Mouse (Mus musculus) CH12.LX (cell line): ENCODE measurements around the gene Abcd2. TPM values are rescaled to one million over a fixed set of nuclear protein-coding genes. Genes with fewer than 3 reads are reported as not detected.

Experiments used
- DNase-seq: peaks from one replicate; pipeline ENCODE4 v3.0.0-alpha.2; 2013; ENCODE audit errors: extremely low read depth
- H3K27ac ChIP-seq: 2 replicates; pipeline ENCODE4 v1.5.1; 2012; ENCODE audit warnings: low read depth, mild to moderate bottlenecking, control low read depth, moderate library complexity; ENCODE audit not compliant: insufficient read depth
- H3K27me3 ChIP-seq: replicated peaks from 2 replicates; pipeline ENCODE3; 2012; ENCODE audit warnings: inconsistent platforms
- H3K36me3 ChIP-seq, 2 experiments: replicated peaks in 1 of 2; 2 replicates each; pipeline versions ENCODE3 to v1.6.1; 2012; ENCODE audit warnings: inconsistent platforms in 1 of 2, low read length in 1 of 2, mild to moderate bottlenecking in 1 of 2, mixed read lengths in 1 of 2, moderate library complexity in 1 of 2; ENCODE audit not compliant: control insufficient read depth in 1 of 2, insufficient read depth in 1 of 2
- H3K4me1 ChIP-seq, 2 experiments: 2 replicates each; pipeline ENCODE4 v1.6.1; 2012; ENCODE audit warnings: inconsistent platforms in 1 of 2, moderate library complexity in 1 of 2; ENCODE audit not compliant: insufficient read depth in 2 of 2, control insufficient read depth in 1 of 2
- H3K4me2 ChIP-seq: 2 replicates; pipeline ENCODE4 v1.6.1; 2012; ENCODE audit warnings: low read depth, mild to moderate bottlenecking, control low read depth; ENCODE audit not compliant: poor library complexity, insufficient read depth, severe bottlenecking
- H3K4me3 ChIP-seq, 3 experiments: fragments of 150-350 bp in 1 of 3; sonication (generic) in 1 of 3; replicated peaks in 1 of 3; 2 replicates each; pipeline versions ENCODE3 to v1.5.1; 2011 to 2012; ENCODE audit warnings: low read depth in 2 of 3, low read length in 2 of 3, mild to moderate bottlenecking in 2 of 3, moderate library complexity in 2 of 3, control low read depth in 1 of 3, improper control_type of control experiment in 1 of 3, inconsistent platforms in 1 of 3, mixed read lengths in 1 of 3; ENCODE audit not compliant: poor library complexity in 1 of 3
- H3K79me2 ChIP-seq: replicated peaks from 2 replicates; pipeline ENCODE4 v1.6.1; 2012; ENCODE audit warnings: mild to moderate bottlenecking, moderate library complexity; ENCODE audit not compliant: control insufficient read depth, poor library complexity, insufficient read depth, severe bottlenecking; ENCODE audit errors: extremely low read depth
- H3K9ac ChIP-seq: 2 replicates; pipeline ENCODE4 v1.6.1; 2012; ENCODE audit warnings: low read depth, mild to moderate bottlenecking, control low read depth, moderate library complexity; ENCODE audit not compliant: insufficient read depth
- H3K9me3 ChIP-seq: replicated peaks from 2 replicates; pipeline ENCODE3; 2012; ENCODE audit warnings: low read length, inconsistent platforms, mixed read lengths
- BHLHE40 ChIP-seq: IDR thresholded peaks from 2 replicates; pipeline ENCODE4 v1.6.1; 2011; ENCODE audit warnings: mild to moderate bottlenecking, low read depth, low read length, improper control_type of control experiment
- CHD1 ChIP-seq: IDR thresholded peaks from 2 replicates; pipeline ENCODE4 v1.6.1; 2012; ENCODE audit warnings: low read depth, low read length, improper control_type of control experiment, inconsistent platforms
- CHD2 ChIP-seq: IDR thresholded peaks from 2 replicates; pipeline ENCODE4 v1.6.1; 2011; ENCODE audit warnings: low read length, improper control_type of control experiment
- CTCF ChIP-seq, 2 experiments: IDR thresholded peaks in 1 of 2; conservative IDR thresholded peaks in 1 of 2; 2 replicates each; pipeline ENCODE4 v1.5.1; 2011 to 2012; ENCODE audit warnings: low read depth in 2 of 2, low read length in 2 of 2, improper control_type of control experiment in 1 of 2, inconsistent platforms in 1 of 2, mild to moderate bottlenecking in 1 of 2, moderate library complexity in 1 of 2
- E2F4 ChIP-seq: IDR thresholded peaks from 2 replicates; pipeline ENCODE4 v1.6.1; 2011; ENCODE audit warnings: low read depth, low read length, improper control_type of control experiment; ENCODE audit not compliant: insufficient replicate concordance
- ELF1 ChIP-seq: IDR thresholded peaks from 2 replicates; pipeline ENCODE4 v1.6.1; 2014; ENCODE audit warnings: low read depth, mild to moderate bottlenecking, inconsistent platforms, low read length, improper control_type of control experiment
- ETS1 ChIP-seq: conservative IDR thresholded peaks from 2 replicates; pipeline ENCODE4 v1.6.1; 2012; ENCODE audit warnings: low read depth, mild to moderate bottlenecking, inconsistent platforms, low read length, improper control_type of control experiment, moderate library complexity
- GABPA ChIP-seq: IDR thresholded peaks from 2 replicates; pipeline ENCODE4 v1.6.1; 2012; ENCODE audit warnings: low read depth, low read length, improper control_type of control experiment, inconsistent platforms; ENCODE audit not compliant: insufficient replicate concordance
- JUN ChIP-seq: IDR thresholded peaks from 2 replicates; pipeline ENCODE4 v1.6.1; 2011; ENCODE audit warnings: low read depth, mild to moderate bottlenecking, low read length, improper control_type of control experiment, moderate library complexity; ENCODE audit not compliant: insufficient read depth
- JUND ChIP-seq: conservative IDR thresholded peaks from 2 replicates; pipeline ENCODE4 v1.6.1; 2011; ENCODE audit warnings: low read depth, low read length, improper control_type of control experiment
- KAT2A ChIP-seq: IDR thresholded peaks from 2 replicates; pipeline ENCODE4 v1.6.1; 2012; ENCODE audit warnings: low read length, improper control_type of control experiment, inconsistent platforms; ENCODE audit not compliant: insufficient replicate concordance
- MAX ChIP-seq: IDR thresholded peaks from 2 replicates; pipeline ENCODE4 v1.6.1; 2011; ENCODE audit warnings: low read length, improper control_type of control experiment
- MAZ ChIP-seq: IDR thresholded peaks from 2 replicates; pipeline ENCODE4 v1.6.1; 2012; ENCODE audit warnings: low read depth, mild to moderate bottlenecking, inconsistent platforms, low read length, improper control_type of control experiment, moderate library complexity
- MEF2A ChIP-seq: IDR thresholded peaks from 2 replicates; pipeline ENCODE4 v1.6.1; 2014; ENCODE audit warnings: low read depth, mild to moderate bottlenecking, inconsistent platforms, low read length, improper control_type of control experiment, borderline replicate concordance
- MYC ChIP-seq: IDR thresholded peaks from 2 replicates; pipeline ENCODE4 v1.6.1; 2011; ENCODE audit warnings: low read depth, mild to moderate bottlenecking, improper control_type of control experiment, low read length
- NRF1 ChIP-seq: IDR thresholded peaks from 2 replicates; pipeline ENCODE4 v1.6.1; 2014; ENCODE audit warnings: low read depth, mild to moderate bottlenecking, inconsistent platforms, low read length, improper control_type of control experiment, moderate library complexity
- POLR2A ChIP-seq: IDR thresholded peaks from 2 replicates; pipeline ENCODE4 v1.6.1; 2011; ENCODE audit warnings: low read depth, mild to moderate bottlenecking, improper control_type of control experiment, low read length
- RAD21 ChIP-seq: IDR thresholded peaks from 2 replicates; pipeline ENCODE4 v1.6.1; 2011; ENCODE audit warnings: low read depth, mild to moderate bottlenecking, low read length, improper control_type of control experiment, moderate library complexity
- RCOR1 ChIP-seq: conservative IDR thresholded peaks from 2 replicates; pipeline ENCODE4 v1.6.1; 2012; ENCODE audit warnings: low read depth, mild to moderate bottlenecking, inconsistent platforms, low read length, improper control_type of control experiment
- SIN3A ChIP-seq: IDR thresholded peaks from 2 replicates; pipeline ENCODE4 v1.6.1; 2012; ENCODE audit warnings: low read length, improper control_type of control experiment, inconsistent platforms
- SMC3 ChIP-seq: IDR thresholded peaks from 2 replicates; pipeline ENCODE4 v1.6.1; 2011; ENCODE audit warnings: low read depth, low read length, improper control_type of control experiment
- TBP ChIP-seq: conservative IDR thresholded peaks from 2 replicates; pipeline ENCODE4 v1.6.1; 2011; ENCODE audit warnings: low read depth, low read length, improper control_type of control experiment
- TCF12 ChIP-seq: IDR thresholded peaks from 2 replicates; pipeline ENCODE4 v1.6.1; 2014; ENCODE audit warnings: low read depth, mild to moderate bottlenecking, inconsistent platforms, low read length, improper control_type of control experiment
- USF1 ChIP-seq: IDR thresholded peaks from 2 replicates; pipeline ENCODE4 v1.6.1; 2014; ENCODE audit warnings: low read depth, mild to moderate bottlenecking, inconsistent platforms, low read length, improper control_type of control experiment
- USF2 ChIP-seq: conservative IDR thresholded peaks from 2 replicates; pipeline ENCODE4 v1.6.1; 2011; ENCODE audit warnings: low read depth, low read length, improper control_type of control experiment
- ZC3H11A ChIP-seq: IDR thresholded peaks from 2 replicates; pipeline ENCODE4 v1.6.1; 2012; ENCODE audit warnings: low read depth, mild to moderate bottlenecking, inconsistent platforms, low read length, improper control_type of control experiment
- ZKSCAN1 ChIP-seq: IDR thresholded peaks from 2 replicates; pipeline ENCODE4 v1.6.1; 2012; ENCODE audit warnings: low read depth, inconsistent platforms, low read length, improper control_type of control experiment, borderline replicate concordance
- ZMIZ1 ChIP-seq: IDR thresholded peaks from 2 replicates; pipeline ENCODE4 v1.6.1; 2012; ENCODE audit warnings: low read depth, mild to moderate bottlenecking, inconsistent platforms, low read length, improper control_type of control experiment
- ZNF384 ChIP-seq: IDR thresholded peaks from 2 replicates; pipeline ENCODE4 v1.6.1; 2012; ENCODE audit warnings: low read depth, low read length, improper control_type of control experiment, inconsistent platforms
- dilution Hi-C: fragments of 300-500 bp; cut with MboI; formaldehyde crosslinking; loops from 2 replicates; pipeline ENCODE4 v1.14.3; 2020; ENCODE audit warnings: low sequenced_read_pairs; ENCODE audit not compliant: extremely low pct_unique_long_range_greater_than_20kb, extremely low pct_ligation_motif_present
- in situ Hi-C: fragments of 300-500 bp; cut with MboI; formaldehyde crosslinking; loops from 3 replicates; pipeline ENCODE4 v1.14.3; 2019; ENCODE audit warnings: low sequenced_read_pairs, low pct_ligation_motif_present, low pct_unique_long_range_greater_than_20kb, mixed read lengths
- polyA plus RNA-seq: library from polyadenylated mRNA; unstranded; fragments of >175 nt; gene quantifications from 2 replicates; pipeline ENCODE4 v1.2.1, GENCODE M21; 2012; ENCODE audit warnings: low read depth; ENCODE audit not compliant: insufficient read length
- total RNA-seq, 2 experiments: library from RNA; depleted of rRNA; stranded (reverse); fragments of 300-350 nt in 1 of 2; fragments of >200 nt in 1 of 2; gene quantifications; 2 replicates each; pipeline ENCODE4 v1.2.3; 2012 to 2014

Abcd2 gene
- total and polyA plus RNA-seq, 3 experiments, result not detected

- H3K9me3 ChIP-seq, result peaks cover 61% of the 10 kb centered on the region
- H3K4me2 ChIP-seq, result no peak overlapping the region
- H3K27me3 ChIP-seq, result no peaks in the 10 kb centered on the region
- in situ Hi-C loops, result no loop called here
- no peak overlapping the region for H3K4me3 ChIP-seq
- no peak for DNase-seq
- TF ChIP-seq CTCF (conservative IDR thresholded peaks at IDR 0.05 in 1 of 2, IDR thresholded peaks at IDR 0.05 in 1 of 2; ENCODE audit: low read depth in 2 of 2, low read length in 2 of 2) (no peak), ZMIZ1 (no peak)
- dilution Hi-C loops, result no loop called here
- H3K79me2 ChIP-seq, result no peaks in the 10 kb centered on the region
- H3K4me1 ChIP-seq, result no peaks in the 10 kb centered on the region
- H3K9ac ChIP-seq, result no peak overlapping the region
- no peaks in the 10 kb centered on the region for H3K36me3 ChIP-seq
- no peak overlapping the region for H3K27ac ChIP-seq
These were observed 87.8 kb downstream of the Abcd2 start for GRCm38 (mm10) chr15:91103814-91104213.

GRCm38 (mm10) chr15:91103305-91103704 lies 88.3 kb downstream of the Abcd2 start:
- H3K4me2 ChIP-seq, result no peak overlapping the region
- H3K27me3 ChIP-seq, result no peaks in the 10 kb centered on the region

DNA sequence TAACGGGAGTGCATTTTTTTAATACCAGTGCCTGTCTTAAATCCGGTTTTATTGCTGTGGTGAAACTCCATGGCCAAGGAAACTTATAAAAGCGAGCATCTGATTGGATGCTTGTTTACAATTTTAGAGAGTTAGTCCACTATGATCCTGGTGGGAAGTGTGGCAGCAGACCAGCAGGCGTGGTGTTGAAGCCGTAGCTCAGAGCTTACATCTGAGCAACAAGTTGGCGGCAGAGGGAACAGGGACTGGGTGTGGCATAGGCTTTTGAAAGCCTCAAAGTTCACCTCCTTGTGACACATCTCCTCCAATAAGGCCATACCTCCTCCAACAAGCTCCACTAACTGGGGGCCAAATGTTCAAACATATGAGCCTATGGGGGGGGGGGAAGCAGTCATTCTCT lies 95.0 kb downstream of the Abcd2 start:
- Histone ChIP-seq H3K9me3 (peaks cover 54% of the 10 kb centered on the region), H3K79me2 (no peaks in the 10 kb centered on the region), H3K4me2 (no peak overlapping the region), H3K4me1 (no peaks in the 10 kb centered on the region), H3K27ac (no peak overlapping the region), H3K9ac (no peak overlapping the region), H3K4me3 (no peak overlapping the region), H3K27me3 (no peaks in the 10 kb centered on the region), H3K36me3 (no peaks in the 10 kb centered on the region)
- dilution Hi-C loops (no loop called here), in situ Hi-C loops (no loop called here)
- DNase-seq, result no peak
- TF ChIP-seq JUND (no peak), MEF2A (no peak), SMC3 (no peak), USF2 (no peak), NRF1 (no peak), CHD2 (no peak), TBP (no peak), KAT2A (no peak), SIN3A (no peak), ZC3H11A (no peak), CHD1 (no peak), BHLHE40 (no peak), ZKSCAN1 (no peak), CTCF (conservative IDR thresholded peaks at IDR 0.05 in 1 of 2, IDR thresholded peaks at IDR 0.05 in 1 of 2; ENCODE audit: low read depth in 2 of 2, low read length in 2 of 2) (no peak), RAD21 (no peak), RCOR1 (no peak), MAZ (no peak), E2F4 (no peak)

More at GRCm38 (mm10) chr15:91103305-91103704, 88.3 kb downstream of the Abcd2 start:
- H3K27ac ChIP-seq, result no peak overlapping the region
- no peak for TF ChIP-seq ZKSCAN1
- TF ChIP-seq MAX, result no peak
- no peak for TF ChIP-seq RCOR1
- no peak for TF ChIP-seq ELF1
- TF ChIP-seq JUN, result no peak
- TF ChIP-seq TBP, result no peak
- TF ChIP-seq TCF12, result no peak
- TF ChIP-seq USF1, result no peak
- no peak for TF ChIP-seq ETS1
- no peak for TF ChIP-seq MYC
- TF ChIP-seq ZNF384, result no peak
- TF ChIP-seq POLR2A, result no peak
- no peak for TF ChIP-seq GABPA
- no peak for TF ChIP-seq CHD2
- TF ChIP-seq ZMIZ1, result no peak
- TF ChIP-seq CTCF (conservative IDR thresholded peaks at IDR 0.05 in 1 of 2, IDR thresholded peaks at IDR 0.05 in 1 of 2; ENCODE audit: low read depth in 2 of 2, low read length in 2 of 2), result no peak
- no peak for TF ChIP-seq USF2
- TF ChIP-seq CHD1, result no peak
- TF ChIP-seq NRF1, result no peak
- TF ChIP-seq E2F4, result no peak
- TF ChIP-seq, all 38 proteins: peak for 0
- no peaks in the 10 kb centered on the region for H3K4me1 ChIP-seq
- no peak for DNase-seq
- H3K9me3 ChIP-seq, result peaks cover 59% of the 10 kb centered on the region
- H3K9ac ChIP-seq, result no peak overlapping the region
- dilution Hi-C loops, result no loop called here
- in situ Hi-C loops, result no loop called here
- no peaks in the 10 kb centered on the region for H3K79me2 ChIP-seq
- no peak overlapping the region for H3K4me3 ChIP-seq
- no peaks in the 10 kb centered on the region for H3K36me3 ChIP-seq
